Mouse (Mus musculus) lung, adult 2 months (tissue): ENCODE results near the gene Cabp1.

Experiments used
- CTCF ChIP-seq: fragments of 200-500 bp; IDR thresholded peaks from 2 replicates; pipeline ENCODE4 v1.5.1; 2011; ENCODE audit warnings: mild to moderate bottlenecking, low read length, control low read depth; ENCODE audit not compliant: insufficient read depth
- POLR2A ChIP-seq: fragments of 200-500 bp; IDR thresholded peaks from 2 replicates; pipeline ENCODE4 v1.6.1; 2011; ENCODE audit warnings: low read depth, mild to moderate bottlenecking, control low read depth, low read length, borderline replicate concordance; ENCODE audit errors: extremely low read depth

DNA sequence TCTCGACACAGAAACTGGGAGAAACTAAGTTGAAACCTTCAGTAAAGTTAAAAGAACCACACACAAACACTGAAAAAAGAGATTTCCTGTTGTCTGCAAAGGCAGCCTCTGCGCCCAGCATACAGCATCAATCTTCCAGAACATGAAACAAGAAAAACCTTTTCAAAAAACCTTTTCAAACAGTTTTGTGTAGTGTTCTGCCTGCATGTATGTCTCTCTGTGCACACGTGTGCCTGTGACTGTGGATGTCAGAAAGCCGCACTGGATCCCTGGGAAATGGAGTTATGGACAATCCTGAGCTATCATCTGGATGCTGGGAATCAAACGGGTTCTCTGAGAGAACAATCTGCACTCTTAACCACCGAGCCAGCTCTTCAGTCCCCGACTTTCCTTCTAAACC, 37.8 kb downstream of the Cabp1 start:
- TF ChIP-seq POLR2A, result no peak
- TF ChIP-seq CTCF, result no peak
